Mouse (Mus musculus): ENCODE results near the gene Gpr19. TPM values are rescaled to one million over a fixed set of nuclear protein-coding genes. Genes with fewer than 3 reads are reported as not detected.

Gene Gpr19
- polyA plus RNA-seq (2011; ENCODE audit: insufficient read depth, insufficient read length, low replicate concordance, missing spikeins): 6.9 and 16.6 TPM in 2 replicates

DNA sequence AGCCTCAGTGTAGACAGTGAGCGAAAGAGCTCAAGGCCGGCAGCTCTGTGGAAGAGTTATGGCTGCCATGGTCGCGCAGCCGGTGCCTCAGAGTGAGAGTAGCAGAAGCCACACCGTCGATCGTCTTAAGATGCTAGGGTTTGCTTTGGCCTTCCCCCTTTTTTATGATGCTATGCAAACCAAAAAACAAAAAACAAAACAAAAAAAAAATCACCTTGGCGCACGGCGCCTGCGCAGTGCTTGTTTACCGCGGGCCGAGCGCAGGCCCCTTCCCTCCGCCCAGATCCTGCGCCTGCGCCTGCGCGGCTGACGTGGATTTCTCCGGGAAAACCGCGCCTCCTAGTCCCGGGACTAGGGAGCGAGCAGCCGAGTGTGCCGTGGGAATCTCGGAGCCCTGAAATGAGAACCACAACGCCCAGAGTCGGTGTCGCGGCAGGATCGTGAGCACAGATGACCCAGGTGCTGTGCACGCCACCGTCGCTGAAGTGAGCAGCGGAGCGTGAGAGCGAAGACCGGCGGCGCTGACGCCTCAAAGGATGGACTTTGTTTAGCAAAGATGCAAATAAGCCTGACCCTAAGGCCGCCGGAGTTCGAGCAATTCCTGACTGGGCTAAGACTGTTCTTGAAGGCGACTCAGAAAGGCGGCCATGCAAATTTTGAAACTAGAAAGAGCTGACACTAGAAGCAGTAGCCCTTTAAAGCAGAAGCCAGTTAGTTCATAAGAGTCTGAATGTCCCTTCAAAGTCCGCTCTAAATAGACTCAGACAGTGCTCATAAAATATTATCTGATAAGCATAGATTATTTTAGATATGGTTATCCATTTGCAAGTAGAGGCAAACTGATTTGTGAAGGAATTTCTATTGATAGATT is at the start of gene Gpr19:
Gene Gpr19, minus strand, starts transcription at position 484 of the 871 bp plus-strand sequence.
- peaks cover 4% of the 10 kb centered on the region; the same call in 1 of the 2 replicates for H3K4me1 ChIP-seq (ENCODE audit: control insufficient read depth, insufficient read depth, low read length)
- WGBS: under 1% methylated on average over 51 of the region's 51 CpGs

DNA sequence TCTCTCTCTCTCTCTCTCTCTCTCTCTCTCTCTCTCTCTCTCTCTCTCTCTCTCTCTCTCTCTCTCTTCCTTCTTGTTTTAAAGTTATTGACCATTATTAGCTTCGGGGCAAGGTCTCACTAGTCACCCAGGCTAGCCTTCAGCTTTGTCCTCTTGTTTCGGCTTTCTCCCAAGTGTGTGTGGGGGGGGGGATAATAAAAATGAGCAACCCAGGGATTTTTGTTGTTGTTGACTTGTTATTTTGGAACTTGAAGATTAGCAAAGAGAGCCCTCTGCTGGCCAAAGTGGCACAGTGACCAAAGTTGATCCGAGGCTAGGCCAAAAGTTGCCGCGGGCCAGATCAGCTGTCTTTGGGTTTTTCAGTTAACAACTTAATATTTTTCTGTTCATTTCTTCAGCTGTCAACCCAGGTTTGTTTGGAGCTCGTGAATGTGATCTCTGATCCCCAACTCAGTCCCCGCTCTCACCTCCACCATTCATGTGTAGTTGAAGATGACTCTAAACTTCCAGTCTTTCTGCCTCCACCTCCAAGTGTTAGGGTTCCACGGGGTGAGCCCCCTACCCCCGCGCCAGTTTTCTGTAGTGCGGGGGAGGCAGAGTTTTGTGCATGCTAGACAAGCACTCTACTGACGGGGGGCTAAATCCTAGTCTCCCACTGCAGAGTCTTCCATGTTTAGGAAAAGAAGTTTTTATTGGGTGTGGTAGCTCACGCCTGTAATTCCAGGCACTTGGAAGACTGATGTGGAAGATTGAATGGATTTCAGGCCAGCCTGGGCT is 49.1 kb upstream of the Gpr19 start:
- TF ChIP-seq POLR2A (IDR thresholded peaks at IDR 0.05; ENCODE audit: borderline replicate concordance, control insufficient read depth, low read depth, low read length): no peak
- TF ChIP-seq CTCF (IDR thresholded peaks at IDR 0.05; ENCODE audit: control insufficient read depth, insufficient read depth, low read length): peak; percentile 52; the same call in 1 of the 2 replicates
- Histone ChIP-seq H3K4me3 (replicated peaks; ENCODE audit: control insufficient read depth, low read depth, low read length) (no peak overlapping the region), H3K4me1 (ENCODE audit: control insufficient read depth, insufficient read depth, low read length) (no peaks in the 10 kb centered on the region), H3K27ac (ENCODE audit: control insufficient read depth, insufficient read depth, low read depth, low read length, poor library complexity) (no peak overlapping the region)
- WGBS: 50% methylated on average over 13 of the region's 13 CpGs

More for the DNA sequence above, at the start of gene Gpr19:
- H3K4me3 ChIP-seq (replicated peaks; ENCODE audit: control insufficient read depth, low read depth, low read length): peak within 1 kb of the TSS; percentile 91
- peak; percentile 4; the same call in 1 of the 2 replicates for TF ChIP-seq CTCF (IDR thresholded peaks at IDR 0.05; ENCODE audit: control insufficient read depth, insufficient read depth, low read length)
- TF ChIP-seq POLR2A (IDR thresholded peaks at IDR 0.05; ENCODE audit: borderline replicate concordance, control insufficient read depth, low read depth, low read length): peak; percentile 93
- H3K27ac ChIP-seq (ENCODE audit: control insufficient read depth, insufficient read depth, low read depth, low read length, poor library complexity): peak within 1 kb of the TSS; percentile 99

DNA sequence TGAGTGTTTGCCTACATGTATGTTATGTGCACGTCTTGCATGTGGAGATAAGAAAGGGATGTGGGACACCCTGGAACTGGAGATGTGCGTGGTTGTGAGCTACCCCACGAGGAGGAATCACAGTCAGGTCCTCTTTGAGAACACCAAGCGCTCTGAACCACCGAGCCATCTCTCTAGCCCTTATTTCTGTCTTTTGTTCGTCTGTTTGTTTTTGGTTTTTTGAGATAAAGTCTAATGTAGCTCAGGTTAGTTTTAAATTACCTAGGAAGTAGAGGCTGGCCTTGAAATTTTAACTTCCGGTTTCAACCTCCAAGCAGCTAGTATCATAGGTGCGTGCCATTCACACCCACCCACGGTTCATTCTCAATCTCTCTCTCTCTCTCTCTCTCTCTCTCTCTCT is 48.5 kb upstream of the Gpr19 start:
- H3K4me1 ChIP-seq (ENCODE audit: control insufficient read depth, insufficient read depth, low read length): no peaks in the 10 kb centered on the region
- 59% methylated on average over 9 of the region's 9 CpGs for WGBS
- TF ChIP-seq CTCF (IDR thresholded peaks at IDR 0.05; ENCODE audit: control insufficient read depth, insufficient read depth, low read length) (no peak), POLR2A (IDR thresholded peaks at IDR 0.05; ENCODE audit: borderline replicate concordance, control insufficient read depth, low read depth, low read length) (no peak)
- H3K4me3 ChIP-seq (replicated peaks; ENCODE audit: control insufficient read depth, low read depth, low read length): no peak overlapping the region
- no peak overlapping the region for H3K27ac ChIP-seq (ENCODE audit: control insufficient read depth, insufficient read depth, low read depth, low read length, poor library complexity)

DNA sequence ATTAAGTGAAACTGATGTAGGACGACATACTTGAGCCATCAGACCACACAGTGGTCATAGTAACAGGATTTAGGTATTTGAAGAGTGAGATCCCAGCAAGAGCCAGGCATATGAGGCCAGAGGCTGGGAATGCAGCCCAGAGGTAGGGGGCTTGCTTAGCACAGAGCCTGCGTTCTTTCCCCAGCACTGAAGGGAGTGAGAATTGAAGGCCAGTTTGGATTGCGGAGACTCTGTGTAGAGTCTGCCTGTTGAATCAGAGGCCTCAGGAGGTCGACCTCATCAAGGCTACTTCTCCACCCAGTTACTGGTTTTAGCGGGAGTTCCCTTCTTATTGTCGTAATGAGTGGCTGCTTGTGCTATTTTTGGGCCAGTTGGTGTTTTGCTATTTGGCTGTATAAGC is 47.7 kb upstream of the Gpr19 start:
- H3K4me1 ChIP-seq (ENCODE audit: control insufficient read depth, insufficient read depth, low read length): no peaks in the 10 kb centered on the region
- no peak for TF ChIP-seq POLR2A (IDR thresholded peaks at IDR 0.05; ENCODE audit: borderline replicate concordance, control insufficient read depth, low read depth, low read length)
- no peak for TF ChIP-seq CTCF (IDR thresholded peaks at IDR 0.05; ENCODE audit: control insufficient read depth, insufficient read depth, low read length)
- no peak overlapping the region for H3K27ac ChIP-seq (ENCODE audit: control insufficient read depth, insufficient read depth, low read depth, low read length, poor library complexity)
- H3K4me3 ChIP-seq (replicated peaks; ENCODE audit: control insufficient read depth, low read depth, low read length): no peak overlapping the region
- WGBS: 51% methylated on average over 6 of the region's 6 CpGs

DNA sequence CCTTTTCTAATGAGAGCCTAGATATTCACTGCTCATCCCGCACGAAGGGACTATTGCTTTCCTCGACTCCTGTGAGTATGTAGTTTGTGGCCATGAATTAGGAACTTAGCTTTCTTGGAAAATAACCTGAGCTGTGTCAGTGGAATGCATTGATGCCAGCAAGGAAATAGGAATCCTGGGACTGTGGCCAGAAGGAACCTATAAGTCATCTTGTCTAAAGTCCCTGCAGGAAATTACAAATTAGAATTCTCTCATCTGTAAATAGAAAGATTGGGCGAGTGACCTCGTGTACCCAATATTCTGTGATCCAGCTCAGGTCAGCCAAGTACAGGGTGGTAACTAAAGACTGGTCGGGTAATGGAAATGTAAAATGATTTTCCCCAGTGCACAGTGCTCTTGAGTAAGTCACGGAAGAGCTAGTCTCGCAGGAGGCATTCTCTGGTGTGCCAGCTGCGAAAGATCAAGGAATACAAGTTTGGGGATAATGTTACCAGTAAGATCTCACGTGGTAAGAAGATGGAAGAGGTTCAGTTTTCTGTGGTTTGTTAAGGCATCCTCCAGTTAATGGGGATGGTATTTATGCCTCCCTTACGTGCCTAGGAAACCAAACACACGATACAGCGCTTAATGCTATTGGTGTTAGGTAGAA is 45.5 kb upstream of the Gpr19 start:
- Histone ChIP-seq H3K4me3 (replicated peaks; ENCODE audit: control insufficient read depth, low read depth, low read length) (no peak overlapping the region), H3K27ac (ENCODE audit: control insufficient read depth, insufficient read depth, low read depth, low read length, poor library complexity) (no peak overlapping the region), H3K4me1 (ENCODE audit: control insufficient read depth, insufficient read depth, low read length) (no peaks in the 10 kb centered on the region)
- WGBS: 88% methylated on average over 13 of the region's 13 CpGs
- TF ChIP-seq CTCF (IDR thresholded peaks at IDR 0.05; ENCODE audit: control insufficient read depth, insufficient read depth, low read length): no peak
- no peak for TF ChIP-seq POLR2A (IDR thresholded peaks at IDR 0.05; ENCODE audit: borderline replicate concordance, control insufficient read depth, low read depth, low read length)

GRCm38 (mm10) chr6:134939781-134940180 is 41.4 kb upstream of the Gpr19 start:
- WGBS: 84% methylated on average over 4 of the region's 4 CpGs
- Histone ChIP-seq H3K27ac (ENCODE audit: control insufficient read depth, insufficient read depth, low read depth, low read length, poor library complexity) (no peak overlapping the region), H3K4me3 (replicated peaks; ENCODE audit: control insufficient read depth, low read depth, low read length) (no peak overlapping the region), H3K4me1 (ENCODE audit: control insufficient read depth, insufficient read depth, low read length) (peaks cover 1% of the 10 kb centered on the region; the same call in 1 of the 2 replicates)
- no peak for TF ChIP-seq CTCF (IDR thresholded peaks at IDR 0.05; ENCODE audit: control insufficient read depth, insufficient read depth, low read length)
- TF ChIP-seq POLR2A (IDR thresholded peaks at IDR 0.05; ENCODE audit: borderline replicate concordance, control insufficient read depth, low read depth, low read length): no peak

DNA sequence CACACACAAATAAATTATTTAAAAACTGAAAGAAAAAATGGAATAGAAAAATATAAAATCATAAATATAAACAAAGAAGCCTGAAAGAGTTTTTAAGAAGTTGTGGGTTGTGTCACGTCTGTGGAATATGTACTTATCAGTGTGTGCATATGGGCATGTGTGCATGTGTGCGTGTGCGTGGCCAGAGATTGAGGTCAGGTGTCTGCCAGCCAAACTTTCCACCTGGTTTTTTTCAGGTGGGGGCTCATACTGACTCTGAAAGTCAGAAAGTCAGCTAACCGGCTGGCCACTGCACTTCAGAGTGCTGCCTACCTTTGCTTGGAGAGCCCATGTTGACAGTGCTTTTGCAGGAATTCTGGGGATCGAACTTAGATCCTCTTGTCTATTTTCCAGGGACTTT is 35.9 kb upstream of the Gpr19 start:
- TF ChIP-seq POLR2A (IDR thresholded peaks at IDR 0.05; ENCODE audit: borderline replicate concordance, control insufficient read depth, low read depth, low read length): no peak
- TF ChIP-seq CTCF (IDR thresholded peaks at IDR 0.05; ENCODE audit: control insufficient read depth, insufficient read depth, low read length): no peak
- Histone ChIP-seq H3K27ac (ENCODE audit: control insufficient read depth, insufficient read depth, low read depth, low read length, poor library complexity) (no peak overlapping the region), H3K4me3 (replicated peaks; ENCODE audit: control insufficient read depth, low read depth, low read length) (no peak overlapping the region), H3K4me1 (ENCODE audit: control insufficient read depth, insufficient read depth, low read length) (peaks cover 3% of the 10 kb centered on the region)
- WGBS: 69% methylated on average over 5 of the region's 5 CpGs

All from bone marrow, adult 2 months (tissue).